ENCODE assay signal across 17 mouse cellular contexts in genomic region chr3:27592728-27593484, GRCm38 (mm10).
DNase-seq lines count a peak whose midpoint lies in the region; ATAC-seq and TF ChIP-seq lines count a peak whose summit lies in the region.
"Had no signal": no experiment of that assay in that cellular context is flagged by ENCODE, and none has a peak within 500 bp of the region (broad histone marks: within the 10 kb centered on the region; RNA-seq: fewer than 3 reads in every experiment).

No protein-coding gene starts in this region.

- no peak overlapping the region for H3K9ac ChIP-seq in forebrain, embryonic 13.5 days
- no peak overlapping the region for H3K9ac ChIP-seq in forebrain, embryonic 12.5 days
- H3K9ac ChIP-seq in heart, embryonic 11.5 days (ENCODE audit: low read depth, low read length) = no peak overlapping the region
- H3K9ac ChIP-seq: embryonic facial prominence, embryonic 12.5 days had no signal

- H3K4me3 ChIP-seq in forebrain, embryonic 13.5 days = no peak overlapping the region
- H3K4me3 ChIP-seq in forebrain, embryonic 12.5 days (replicated peaks) = no peak overlapping the region
- no peak overlapping the region for H3K4me3 ChIP-seq in layer of hippocampus, adult 2 months
- H3K4me3 ChIP-seq in heart, embryonic 11.5 days (ENCODE audit: low read depth, low read length) = no peak overlapping the region
- H3K4me3 ChIP-seq: embryonic facial prominence, embryonic 12.5 days had no signal

- H3K27me3 ChIP-seq in forebrain, embryonic 13.5 days = no peaks in the 10 kb centered on the region
- no peaks in the 10 kb centered on the region for H3K27me3 ChIP-seq in forebrain, embryonic 12.5 days
- no peaks in the 10 kb centered on the region for H3K27me3 ChIP-seq in heart, embryonic 11.5 days (ENCODE audit: control insufficient read depth, insufficient read depth, low read length)
- H3K27me3 ChIP-seq: embryonic facial prominence, embryonic 12.5 days had no signal

- no peak overlapping the region for H3K27ac ChIP-seq in forebrain, embryonic 13.5 days
- no peak overlapping the region for H3K27ac ChIP-seq in forebrain, embryonic 12.5 days
- H3K27ac ChIP-seq in layer of hippocampus, adult 2 months = 0 out of 2 replicates have a peak overlapping the region, but pooled peaks have one; percentile 1
- no peak overlapping the region for H3K27ac ChIP-seq in heart, embryonic 11.5 days (ENCODE audit: low read depth, low read length)
- H3K27ac ChIP-seq: embryonic facial prominence, embryonic 12.5 days had no signal

- 80% methylated on average over 11 of the region's 11 CpGs for WGBS in forebrain, embryonic 13.5 days
- WGBS in forebrain, embryonic 12.5 days = 87% methylated on average over 11 of the region's 11 CpGs
- 80% methylated on average over 11 of the region's 11 CpGs for WGBS in heart, embryonic 11.5 days (ENCODE audit: insufficient replicate concordance)

- H3K9me3 ChIP-seq in forebrain, embryonic 13.5 days (replicated peaks) = no peaks in the 10 kb centered on the region
- no peaks in the 10 kb centered on the region for H3K9me3 ChIP-seq in forebrain, embryonic 12.5 days
- H3K9me3 ChIP-seq in heart, embryonic 11.5 days (replicated peaks; ENCODE audit: control insufficient read depth, low read length) = no peaks in the 10 kb centered on the region
- H3K9me3 ChIP-seq: embryonic facial prominence, embryonic 12.5 days; G1E had no signal

- H3K36me3 ChIP-seq in forebrain, embryonic 13.5 days (ENCODE audit: poor library complexity, severe bottlenecking) = no peaks in the 10 kb centered on the region
- no peaks in the 10 kb centered on the region for H3K36me3 ChIP-seq in forebrain, embryonic 12.5 days (replicated peaks)
- no peaks in the 10 kb centered on the region for H3K36me3 ChIP-seq in heart, embryonic 11.5 days (ENCODE audit: control insufficient read depth, insufficient read depth, low read length)
- H3K36me3 ChIP-seq: embryonic facial prominence, embryonic 12.5 days; G1E had no signal

- H3K4me1 ChIP-seq in forebrain, embryonic 13.5 days = no peaks in the 10 kb centered on the region
- no peaks in the 10 kb centered on the region for H3K4me1 ChIP-seq in forebrain, embryonic 12.5 days
- H3K4me1 ChIP-seq in heart, embryonic 11.5 days (ENCODE audit: control insufficient read depth, insufficient read depth, low read length) = peaks cover 11% of the 10 kb centered on the region; the same call in 1 of the 2 replicates
- H3K4me1 ChIP-seq: embryonic facial prominence, embryonic 12.5 days had no signal

- no peak for TF ChIP-seq CTCF in layer of hippocampus, adult 2 months (conservative IDR thresholded peaks at IDR 0.05)

- no peak for DNase-seq in layer of hippocampus, adult 2 months (ENCODE audit: low spot score in 2 of 2)
- DNase-seq in layer of hippocampus, postnatal 14 days (ENCODE audit: low spot score in 2 of 2) = no peak
- peak; percentile 45 for DNase-seq in kidney, postnatal 10 days
- no peak for DNase-seq in right cerebral cortex, postnatal 4 days
- no peak for DNase-seq in spleen, postnatal 4 days (ENCODE audit: low spot score in 2 of 2)
- DNase-seq: adrenal gland, adult 2 months; cerebellum, adult 11-12 months; gastrocnemius, postnatal 10 days; lung, adult 18-20 months; right cerebral cortex, adult 18-20 months had no signal

- no peak overlapping the region for H3K4me2 ChIP-seq in forebrain, embryonic 13.5 days
- H3K4me2 ChIP-seq in forebrain, embryonic 12.5 days = no peak overlapping the region
- no peak overlapping the region for H3K4me2 ChIP-seq in heart, embryonic 11.5 days
- H3K4me2 ChIP-seq: embryonic facial prominence, embryonic 12.5 days had no signal

- peak; percentile 41; the same call in 1 of the 2 replicates for ATAC-seq in forebrain, embryonic 13.5 days
- no peak for ATAC-seq in forebrain, embryonic 12.5 days (ENCODE audit: low FRiP score)
- no peak for ATAC-seq in heart, embryonic 11.5 days (replicated peaks; ENCODE audit: insufficient number of reproducible peaks, low FRiP score, low TSS enrichment)
- ATAC-seq: CD4-positive, CD25-positive, alpha-beta regulatory T cell, adult 4 months; midbrain, embryonic 16.5 days had no signal
